In genomic region chr7:80215398-80215797, GRCm38 (mm10) we compare ENCODE assay signal across 9 mouse cellular contexts. TPM values are rescaled to one million over a fixed set of nuclear protein-coding genes. Genes with fewer than 3 reads are reported as not detected.
DNase-seq lines count a peak whose midpoint lies in the region; ATAC-seq and TF ChIP-seq lines count a peak whose summit lies in the region.
"Had no signal": no experiment of that assay in that cellular context is flagged by ENCODE, and none has a peak within 500 bp of the region (broad histone marks: within the 10 kb centered on the region; RNA-seq: fewer than 3 reads in every experiment).

No protein-coding gene starts in this region.

- peaks cover 22% of the 10 kb centered on the region for H3K36me3 ChIP-seq in forebrain, embryonic 16.5 days (ENCODE audit: control insufficient read depth, insufficient read depth)
- H3K36me3 ChIP-seq in lung, embryonic 16.5 days (ENCODE audit: control insufficient read depth, insufficient read depth, low read length) = peaks cover 17% of the 10 kb centered on the region

- H3K9ac ChIP-seq in forebrain, embryonic 16.5 days (replicated peaks; ENCODE audit: low read depth, low read length) = peak overlapping the region; percentile 49
- peak overlapping the region; percentile 39; the same call in 1 of the 2 replicates for H3K9ac ChIP-seq in lung, embryonic 16.5 days (ENCODE audit: low read length)

- H3K27me3 ChIP-seq in cerebellum, adult 2 months (ENCODE audit: control insufficient read depth, insufficient read depth, low read length) = no peaks in the 10 kb centered on the region
- H3K27me3 ChIP-seq in forebrain, embryonic 16.5 days (replicated peaks; ENCODE audit: control insufficient read depth, insufficient read depth, low read length) = no peaks in the 10 kb centered on the region
- no peaks in the 10 kb centered on the region for H3K27me3 ChIP-seq in lung, embryonic 16.5 days (ENCODE audit: control insufficient read depth, insufficient read depth, low read depth, low read length)

- no peak overlapping the region for H3K4me2 ChIP-seq in forebrain, embryonic 16.5 days (ENCODE audit: low read length)
- H3K4me2 ChIP-seq in lung, embryonic 16.5 days (ENCODE audit: low read depth, low read length) = no peak overlapping the region

- no peaks in the 10 kb centered on the region for H3K4me1 ChIP-seq in cerebellum, adult 2 months (ENCODE audit: control insufficient read depth, insufficient read depth, low read length)
- peaks cover 8% of the 10 kb centered on the region for H3K4me1 ChIP-seq in forebrain, embryonic 16.5 days (replicated peaks; ENCODE audit: control insufficient read depth, insufficient read depth, low read length)
- no peaks in the 10 kb centered on the region for H3K4me1 ChIP-seq in lung, embryonic 16.5 days (replicated peaks; ENCODE audit: control insufficient read depth, insufficient read depth, low read length)

- TF ChIP-seq POLR2A in cerebellum, adult 2 months (IDR thresholded peaks at IDR 0.05; ENCODE audit: borderline replicate concordance, insufficient read depth, low read length) = no peak

- WGBS in cerebellum, adult 2 months = 13% methylated on average over 4 of the region's 4 CpGs
- 14% methylated on average over 4 of the region's 4 CpGs for WGBS in forebrain, embryonic 16.5 days
- 24% methylated on average over 4 of the region's 4 CpGs for WGBS in lung, embryonic 16.5 days

- peak; percentile 86 for DNase-seq in NIH3T3 (ENCODE audit: low read depth)
- DNase-seq in cerebellum, adult 2 months = peak; percentile 62 to 78
- DNase-seq in heart, postnatal 36 days = peak; percentile 81 to 82
- peak; percentile 62 for DNase-seq in layer of hippocampus, adult 9-10 months (ENCODE audit: low spot score)
- peak; percentile 47 for DNase-seq in retina, adult 2 months (ENCODE audit: low read depth, low spot score)
- DNase-seq in thymus, postnatal 36 days = peak; percentile 82 to 85

- no peaks in the 10 kb centered on the region for H3K9me3 ChIP-seq in forebrain, embryonic 16.5 days (ENCODE audit: control insufficient read depth, low read length)
- H3K9me3 ChIP-seq in lung, embryonic 16.5 days (ENCODE audit: control insufficient read depth, low read length) = no peaks in the 10 kb centered on the region

- no peak overlapping the region for H3K27ac ChIP-seq in cerebellum, adult 2 months (ENCODE audit: insufficient read depth, low read length)
- peak overlapping the region; percentile 80 for H3K27ac ChIP-seq in forebrain, embryonic 16.5 days (ENCODE audit: low read length)
- no peak overlapping the region for H3K27ac ChIP-seq in lung, embryonic 16.5 days (ENCODE audit: low read length)

- ATAC-seq in forebrain, embryonic 16.5 days = peak; percentile 91
- peak; percentile 83 for ATAC-seq in lung, embryonic 16.5 days (ENCODE audit: low read depth)

- peak; percentile 86 for TF ChIP-seq CTCF in cerebellum, adult 2 months (IDR thresholded peaks at IDR 0.05; ENCODE audit: borderline replicate concordance, insufficient read depth, low read depth, low read length)

- H3K4me3 ChIP-seq in cerebellum, adult 2 months (replicated peaks; ENCODE audit: insufficient read depth, low read depth, low read length) = no peak overlapping the region
- no peak overlapping the region for H3K4me3 ChIP-seq in forebrain, embryonic 16.5 days (replicated peaks; ENCODE audit: low read length)
- no peak overlapping the region for H3K4me3 ChIP-seq in lung, embryonic 16.5 days (ENCODE audit: low read length)
- H3K4me3 ChIP-seq: myocyte had no signal

- intact Hi-C loops in heart, postnatal 36 days (cut with DNase I) = loop anchor here (1.0 to 10.0 kb wide), 4 partner anchors 58 to 421 kb away; partner anchors contain the start of gene Mesp1

RNA-seq across cellular contexts. Expression of gene Cib1, which starts 17.2 kb away (rescaled TPM):
- polyA plus RNA-seq in cerebellum, adult 2 months (2012; rRNA removed) = 40.1 and 45.0 TPM in 2 replicates
- 26.5 and 26.7 TPM in 2 replicates for polyA plus RNA-seq in forebrain, embryonic 16.5 days (2015; fragmentation: Nextera tagmentation; extraction: Ambion mirVana)
- 10 to 100 TPM; 15.6 to 16.3 TPM for total RNA-seq in heart, postnatal 36 days (2021)
- 88.4 and 96.0 TPM in 2 replicates for polyA plus RNA-seq in lung, embryonic 16.5 days (2015; fragmentation: Nextera tagmentation; extraction: Ambion mirVana)

RNA-seq across cellular contexts. Expression of gene Gdpgp1, which starts 17.3 kb away (rescaled TPM):
- 3.9 and 4.1 TPM in 2 replicates for polyA plus RNA-seq in cerebellum, adult 2 months (2012; rRNA removed)
- polyA plus RNA-seq in forebrain, embryonic 16.5 days (2015; fragmentation: Nextera tagmentation; extraction: Ambion mirVana) = 3.4 and 3.9 TPM in 2 replicates
- total RNA-seq in heart, postnatal 36 days (2021) = 1 to 10 TPM; 1.5 to 1.8 TPM
- polyA plus RNA-seq in lung, embryonic 16.5 days (2015; fragmentation: Nextera tagmentation; extraction: Ambion mirVana) = 3.5 and 3.9 TPM in 2 replicates

RNA-seq across cellular contexts. Expression of gene Sema4b, which starts 28.8 kb away (rescaled TPM):
- 10.7 and 11.5 TPM in 2 replicates for polyA plus RNA-seq in cerebellum, adult 2 months (2012; rRNA removed)
- 20.6 and 26.6 TPM in 2 replicates for polyA plus RNA-seq in forebrain, embryonic 16.5 days (2015; fragmentation: Nextera tagmentation; extraction: Ambion mirVana)
- 10 to 100 TPM; 12.1 to 12.4 TPM for total RNA-seq in heart, postnatal 36 days (2021)
- polyA plus RNA-seq in lung, embryonic 16.5 days (2015; fragmentation: Nextera tagmentation; extraction: Ambion mirVana) = 15.8 and 16.3 TPM in 2 replicates

RNA-seq across cellular contexts. Expression of gene Ttll13, which starts 30.8 kb away (rescaled TPM):
- 0.69 and 0.98 TPM in 2 replicates for polyA plus RNA-seq in cerebellum, adult 2 months (2012; rRNA removed)
- 1.0 and 1.2 TPM in 2 replicates for polyA plus RNA-seq in forebrain, embryonic 16.5 days (2015; fragmentation: Nextera tagmentation; extraction: Ambion mirVana)
- total RNA-seq in heart, postnatal 36 days (2021) = under 1 TPM; 0.14 to 0.53 TPM
- polyA plus RNA-seq in lung, embryonic 16.5 days (2015; fragmentation: Nextera tagmentation; extraction: Ambion mirVana) = 1.1 and 2.2 TPM in 2 replicates

RNA-seq across cellular contexts. Expression of gene Ngrn, which starts 45.6 kb away (rescaled TPM):
- 67.1 and 70.8 TPM in 2 replicates for polyA plus RNA-seq in cerebellum, adult 2 months (2012; rRNA removed)
- 66.9 and 67.9 TPM in 2 replicates for polyA plus RNA-seq in forebrain, embryonic 16.5 days (2015; fragmentation: Nextera tagmentation; extraction: Ambion mirVana)
- total RNA-seq in heart, postnatal 36 days (2021) = 10 to 100 TPM; 26.7 to 29.0 TPM
- 46.2 and 47.4 TPM in 2 replicates for polyA plus RNA-seq in lung, embryonic 16.5 days (2015; fragmentation: Nextera tagmentation; extraction: Ambion mirVana)
